Mouse (Mus musculus) liver, adult 2 months (tissue): Measurements from ENCODE around the gene Serpina3f.

Experiments used
- CTCF ChIP-seq: fragments of 200-500 bp; IDR thresholded peaks from 2 replicates; pipeline ENCODE4 v1.5.1; 2011; ENCODE audit warnings: low read depth, low read length, control low read depth
- POLR2A ChIP-seq: fragments of 200-500 bp; IDR thresholded peaks from 2 replicates; pipeline ENCODE4 v1.6.1; 2011; ENCODE audit warnings: low read length, control low read depth; ENCODE audit not compliant: insufficient read depth; ENCODE audit errors: extremely low read depth

- TF ChIP-seq POLR2A (no peak), CTCF (no peak)
These were observed 905 bp downstream of the Serpina3f start for GRCm38 (mm10) chr12:104215249-104215648.
